Mouse (Mus musculus) liver, embryonic 14.5 days (tissue): ENCODE data around the gene Mief2. TPM values are rescaled to one million over a fixed set of nuclear protein-coding genes. Genes with fewer than 3 reads are reported as not detected.

Source experiments
- ATAC-seq: fragments of 200-750 bp; cut with Nextera tagmentation; 2 replicates; pipeline ENCODE4 v1.8.0; 2017; ENCODE audit warnings: moderate number of reproducible peaks, mild to moderate bottlenecking, moderate library complexity; ENCODE audit not compliant: insufficient read depth
- DNase-seq, 3 experiments: peaks; one replicate each; pipeline ENCODE4 v3.0.0-alpha.2; 2012 to 2013; ENCODE audit warnings: low read depth in 3 of 3, low spot score in 3 of 3
- H3K27ac ChIP-seq: fragments of 300-500 bp; sonication (generic); 2 replicates; pipeline ENCODE4 v1.5.1; 2014; ENCODE audit warnings: moderate library complexity, mild to moderate bottlenecking, control low read depth, inconsistent platforms
- H3K27me3 ChIP-seq: fragments of 300-500 bp; sonication (generic); 2 replicates; pipeline ENCODE4 v1.6.1; 2014; ENCODE audit warnings: mild to moderate bottlenecking, low read length, moderate library complexity; ENCODE audit not compliant: control insufficient read depth, insufficient read depth
- H3K36me3 ChIP-seq: fragments of 300-500 bp; sonication (generic); replicated peaks from 2 replicates; pipeline ENCODE4 v1.6.1; 2014; ENCODE audit warnings: low read depth; ENCODE audit not compliant: control insufficient read depth, insufficient read depth
- H3K4me1 ChIP-seq, 2 experiments: fragments of 200-500 bp in 1 of 2; fragments of 300-500 bp in 1 of 2; sonication (generic) in 1 of 2; replicated peaks; 2 replicates each; pipeline ENCODE4 v1.6.1; 2012 to 2014; ENCODE audit warnings: antibody characterized with exemption in 1 of 2, inconsistent platforms in 1 of 2, low read length in 1 of 2; ENCODE audit not compliant: control insufficient read depth in 2 of 2, insufficient read depth in 2 of 2
- H3K4me2 ChIP-seq: fragments of 300-500 bp; sonication (generic); 2 replicates; pipeline ENCODE4 v1.6.1; 2014; ENCODE audit warnings: low read depth, mild to moderate bottlenecking, control low read depth, moderate library complexity
- H3K4me3 ChIP-seq, 2 experiments: fragments of 200-500 bp in 1 of 2; fragments of 300-500 bp in 1 of 2; sonication (generic) in 1 of 2; 2 replicates each; pipeline ENCODE4 v1.5.1; 2012 to 2014; ENCODE audit warnings: low read depth in 2 of 2, low read length in 2 of 2, mild to moderate bottlenecking in 2 of 2, control low read depth in 1 of 2, inconsistent platforms in 1 of 2, moderate library complexity in 1 of 2; ENCODE audit not compliant: insufficient read depth in 1 of 2
- H3K9ac ChIP-seq: fragments of 300-500 bp; sonication (generic); replicated peaks from 2 replicates; pipeline ENCODE4 v1.6.1; 2014; ENCODE audit warnings: mild to moderate bottlenecking, control low read depth, moderate library complexity
- H3K9me3 ChIP-seq: fragments of 300-500 bp; sonication (generic); 2 replicates; pipeline ENCODE4 v1.6.1; 2016; ENCODE audit warnings: low read length, mixed read lengths; ENCODE audit not compliant: control insufficient read depth
- CTCF ChIP-seq: IDR thresholded peaks from 2 replicates; pipeline ENCODE4 v1.5.1; 2016; ENCODE audit warnings: antibody characterized with exemption, low read depth, control low read depth
- EP300 ChIP-seq: IDR thresholded peaks from 2 replicates; pipeline ENCODE4 v1.6.1; 2016; ENCODE audit warnings: antibody characterized with exemption, low read depth
- WGBS: fragments of 180-500 bp; shearing (Covaris S2); extraction: QIAGEN DNeasy Blood & Tissue Kit; methylation state at CpG from one replicate; pipeline ENCODE4 v1.1.7; 2014; ENCODE audit not compliant: insufficient replicate concordance; 5-methylcytosine and 5-hydroxymethylcytosine counted together
- polyA plus RNA-seq, 2 experiments: library from polyadenylated mRNA; depleted of rRNA in 1 of 2; stranded (reverse) in 1 of 2; unstranded in 1 of 2; fragments of >200 nt; fragmentation: Nextera tagmentation in 1 of 2; extraction: Ambion mirVana in 1 of 2; gene quantifications; 2 replicates each; pipeline versions ENCODE4 v1.2.1 to v1.2.3; 2012 to 2014

Mief2 gene
- polyA plus RNA-seq (2012; rRNA removed) (1.8 and 2.0 TPM in 2 replicates), polyA plus RNA-seq (2014; fragmentation: Nextera tagmentation; extraction: Ambion mirVana) (1.8 and 2.5 TPM in 2 replicates)

GRCm38 (mm10) chr11:60728260-60728761 lies at the start of gene Mief2:
Gene Mief2, plus strand, starts transcription at chr11:60728398.
- Histone ChIP-seq H3K4me3 (peak within 1 kb of the TSS; percentile 63 to 64), H3K27ac (peak within 1 kb of the TSS; percentile 78), H3K27me3 (no peaks in the 10 kb centered on the region), H3K9me3 (no peaks in the 10 kb centered on the region), H3K4me1 (peaks cover 16 to 24% of the 10 kb centered on the region in 2 experiments), H3K9ac (peak within 1 kb of the TSS; percentile 71), H3K36me3 (no peaks in the 10 kb centered on the region), H3K4me2 (peak within 1 kb of the TSS; percentile 92)
- DNase-seq (peak; percentile 89 to 91 (median 90)), ATAC-seq (peak; percentile 89)
- TF ChIP-seq EP300 (no peak), CTCF (no peak)
- under 1% methylated on average over 44 of the region's 44 CpGs for WGBS

- Histone ChIP-seq H3K9ac (no peak overlapping the region), H3K36me3 (no peaks in the 10 kb centered on the region), H3K9me3 (no peaks in the 10 kb centered on the region), H3K4me3 (no peak overlapping the region), H3K4me2 (no peak overlapping the region), H3K27me3 (no peaks in the 10 kb centered on the region), H3K4me1 (peaks cover 6 to 14% of the 10 kb centered on the region in 2 experiments), H3K27ac (no peak overlapping the region)
- TF ChIP-seq EP300 (no peak), CTCF (peak; percentile 19; the same call in 1 of the 2 replicates)
- DNase-seq (no peak), ATAC-seq (no peak)
- 50% methylated on average over 1 of the region's 1 CpGs for WGBS
Measured at GRCm38 (mm10) chr11:60696165-60696564, 32.0 kb upstream of the Mief2 start.

- ATAC-seq (no peak), DNase-seq (peak in 1 of 3 experiments; percentile 33)
- H3K4me1 ChIP-seq = peaks cover 8 to 14% of the 10 kb centered on the region in 2 experiments
- H3K9ac ChIP-seq = no peak overlapping the region
- TF ChIP-seq CTCF (peak; percentile 58; the same call in 1 of the 2 replicates), EP300 (no peak)
- H3K9me3 ChIP-seq = no peaks in the 10 kb centered on the region
- no peaks in the 10 kb centered on the region for H3K36me3 ChIP-seq
- H3K27me3 ChIP-seq = no peaks in the 10 kb centered on the region
- no peak overlapping the region for H3K4me2 ChIP-seq
- WGBS = 28% methylated on average over 2 of the region's 2 CpGs
- no peak overlapping the region for H3K27ac ChIP-seq
- no peak overlapping the region for H3K4me3 ChIP-seq
Measured at GRCm38 (mm10) chr11:60697561-60697960, 30.6 kb upstream of the Mief2 start.

DNA sequence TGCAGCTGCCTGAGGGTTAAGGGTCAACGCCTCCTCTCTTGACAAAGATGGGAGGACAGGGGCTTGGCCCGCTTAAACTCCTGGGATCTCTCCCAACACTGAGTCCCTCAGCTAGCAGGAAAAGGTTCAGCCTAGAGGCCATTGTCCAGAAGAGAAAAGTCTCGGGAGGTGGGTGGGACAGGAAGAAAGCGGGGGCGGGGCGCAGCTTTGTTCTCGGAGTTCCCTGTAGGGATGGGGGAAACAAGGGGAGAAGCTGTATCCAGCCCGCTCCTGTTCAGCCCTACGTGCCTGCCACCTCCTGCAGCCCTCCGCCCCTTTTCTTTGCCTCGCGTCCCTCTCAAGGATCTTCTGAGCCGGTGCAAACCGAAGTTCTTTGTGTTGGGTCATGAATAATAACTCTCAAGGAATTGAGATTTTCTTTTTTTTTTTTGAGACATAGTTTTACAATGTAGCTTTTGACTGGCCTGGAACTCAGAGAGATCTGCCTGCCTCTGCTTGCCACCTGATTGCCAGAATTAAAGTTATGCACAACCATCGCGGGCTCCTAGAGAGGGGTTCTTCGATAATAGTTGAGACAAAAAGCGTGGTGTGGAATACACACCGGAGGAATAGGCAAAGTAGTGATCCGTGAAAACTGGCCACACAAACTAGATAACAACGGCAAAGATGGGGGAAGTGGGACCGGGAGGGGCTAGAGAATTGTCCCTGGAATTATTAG lies 29.2 kb upstream of the Mief2 start:
- Histone ChIP-seq H3K27me3 (no peaks in the 10 kb centered on the region), H3K9me3 (no peaks in the 10 kb centered on the region), H3K27ac (peak overlapping the region; percentile 20; the same call in 1 of the 2 replicates), H3K4me3 (peak overlapping the region; percentile 79 to 93), H3K4me1 (peaks cover 8 to 14% of the 10 kb centered on the region in 2 experiments), H3K9ac (peak overlapping the region; percentile 10), H3K4me2 (peak overlapping the region; percentile 94), H3K36me3 (no peaks in the 10 kb centered on the region)
- no peak for TF ChIP-seq CTCF
- TF ChIP-seq EP300 = no peak
- WGBS = 6% methylated on average over 22 of the region's 22 CpGs
- ATAC-seq (peak; percentile 17), DNase-seq (no peak)

DNA sequence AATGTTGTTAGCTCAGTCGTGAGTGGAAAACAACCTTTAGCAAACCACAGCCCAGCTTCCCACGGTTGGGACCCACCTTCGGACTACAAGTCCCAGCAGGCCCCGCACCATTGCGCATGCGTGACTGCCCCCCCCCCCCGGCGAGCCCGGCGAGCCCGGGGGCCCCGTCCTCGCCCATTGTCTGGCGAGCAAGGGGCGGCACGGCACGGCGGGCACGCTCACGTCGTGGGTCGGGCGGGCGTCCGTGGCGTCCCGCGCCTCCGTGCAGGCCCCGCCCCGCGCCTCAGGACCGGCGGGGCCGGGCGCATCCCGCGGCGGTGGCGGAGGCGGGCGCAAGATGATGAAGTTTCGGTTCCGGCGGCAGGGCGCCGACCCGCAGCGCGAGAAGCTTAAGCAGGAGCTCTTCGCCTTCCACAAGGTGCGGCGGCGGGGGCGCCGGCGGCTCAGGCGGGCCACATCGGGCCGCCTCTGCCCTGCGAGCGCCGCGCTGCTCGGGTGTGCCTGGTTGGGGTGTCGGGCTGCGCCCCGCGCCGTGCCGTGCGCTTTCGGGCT lies 28.6 kb upstream of the Mief2 start, which contains the start of gene Llgl1:
Gene Llgl1, plus strand, starts transcription at position 200 of the 552 bp plus-strand sequence.
- Histone ChIP-seq H3K9ac (peak within 1 kb of the TSS; percentile 95), H3K4me3 (peak within 1 kb of the TSS; percentile 79 to 93)
- WGBS = under 1% methylated on average over 51 of the region's 73 CpGs

More for the DNA sequence above, 28.6 kb upstream of the Mief2 start, which contains the start of gene Llgl1:
- TF ChIP-seq CTCF (no peak), EP300 (no peak)
- DNase-seq (peak; percentile 79 to 85 (median 82)), ATAC-seq (peak; percentile 91)
- H3K36me3 ChIP-seq = no peaks in the 10 kb centered on the region
- H3K27me3 ChIP-seq = no peaks in the 10 kb centered on the region
- H3K9me3 ChIP-seq = no peaks in the 10 kb centered on the region
- H3K27ac ChIP-seq = peak within 1 kb of the TSS; percentile 57
- peak within 1 kb of the TSS; percentile 94 for H3K4me2 ChIP-seq
- H3K4me1 ChIP-seq = peaks cover 8 to 14% of the 10 kb centered on the region in 2 experiments
